Mouse (Mus musculus) bone marrow macrophage, adult 2 months (primary cell): ENCODE results near the gene Asic1. TPM values are rescaled to one million over a fixed set of nuclear protein-coding genes. Genes with fewer than 3 reads are reported as not detected.
"Not testable (repeated sequence)": the region's sequence is repeated elsewhere in the genome, so short reads cannot be mapped to it uniquely, and the experiment has no call there.

Experiments
- H3K27ac ChIP-seq: 2 replicates; pipeline ENCODE4 v1.5.1; 2012; ENCODE audit warnings: low read depth, low read length; ENCODE audit not compliant: insufficient read depth
- H3K4me1 ChIP-seq: 2 replicates; pipeline ENCODE4 v1.6.1; 2012; ENCODE audit warnings: low read length; ENCODE audit not compliant: control insufficient read depth, insufficient read depth
- H3K4me3 ChIP-seq: 2 replicates; pipeline ENCODE4 v1.5.1; 2012; ENCODE audit warnings: mild to moderate bottlenecking, low read length, moderate library complexity; ENCODE audit not compliant: insufficient read depth
- CTCF ChIP-seq: IDR thresholded peaks from 2 replicates; pipeline ENCODE4 v1.5.1; 2012; ENCODE audit warnings: low read depth, mild to moderate bottlenecking, low read length, moderate library complexity
- POLR2A ChIP-seq: IDR thresholded peaks from 2 replicates; pipeline ENCODE4 v1.6.1; 2012; ENCODE audit warnings: mild to moderate bottlenecking, low read depth, low read length, borderline replicate concordance
- polyA plus RNA-seq: library from polyadenylated mRNA; stranded (reverse); fragments of >200 nt; gene quantifications from 2 replicates; pipeline ENCODE4 v1.2.4, GENCODE M21; 2012; ENCODE audit not compliant: missing spikeins, insufficient read depth, insufficient read length

Gene Asic1
- polyA plus RNA-seq, 1 experiment = not detected

GRCm38 (mm10) chr15:99699715-99700114, 29.5 kb downstream of the Asic1 start:
- Histone ChIP-seq H3K27ac (no peak overlapping the region), H3K4me3 (no peak overlapping the region), H3K4me1 (peaks cover 11% of the 10 kb centered on the region)
- TF ChIP-seq CTCF = no peak
- no peak for TF ChIP-seq POLR2A

GRCm38 (mm10) chr15:99700219-99701106, 30.3 kb downstream of the Asic1 start:
- Histone ChIP-seq H3K4me1 (peaks cover 11% of the 10 kb centered on the region), H3K27ac (no peak overlapping the region), H3K4me3 (no peak overlapping the region)
- TF ChIP-seq CTCF (no peak), POLR2A (no peak)

- peak overlapping the region; percentile 77 for H3K4me3 ChIP-seq
- H3K4me1 ChIP-seq = peaks cover 11% of the 10 kb centered on the region
- not testable (repeated sequence) for H3K27ac ChIP-seq
Measured at GRCm38 (mm10) chr15:99701640-99701998, 31.5 kb downstream of the Asic1 start.

GRCm38 (mm10) chr15:99701999-99702900, 32.1 kb downstream of the Asic1 start, which contains the start of gene Smarcd1:
TSS of gene Smarcd1 (plus strand) at chr15:99702129.
- H3K4me1 ChIP-seq = peaks cover 11% of the 10 kb centered on the region
- peak; percentile 35; the same call in 1 of the 2 replicates for TF ChIP-seq CTCF
- TF ChIP-seq POLR2A = no peak
- H3K27ac ChIP-seq = no peak within 1 kb of the TSS; the same call in 1 of the 2 replicates
- H3K4me3 ChIP-seq = peak within 1 kb of the TSS; percentile 77

GRCm38 (mm10) chr15:99703104-99703503, 32.9 kb downstream of the Asic1 start:
- TF ChIP-seq CTCF (no peak), POLR2A (no peak)
- peaks cover 11% of the 10 kb centered on the region for H3K4me1 ChIP-seq
- no peak overlapping the region; the same call in 1 of the 2 replicates for H3K4me3 ChIP-seq
- no peak overlapping the region for H3K27ac ChIP-seq

- TF ChIP-seq CTCF = no peak
- TF ChIP-seq POLR2A = no peak
- peaks cover 10% of the 10 kb centered on the region for H3K4me1 ChIP-seq
- H3K27ac ChIP-seq = no peak overlapping the region
- no peak overlapping the region for H3K4me3 ChIP-seq
Measured at GRCm38 (mm10) chr15:99703676-99704040, 33.5 kb downstream of the Asic1 start.

- Histone ChIP-seq H3K27ac (no peak overlapping the region), H3K4me1 (peaks cover 8% of the 10 kb centered on the region), H3K4me3 (no peak overlapping the region)
- TF ChIP-seq CTCF (no peak), POLR2A (no peak)
Measured at GRCm38 (mm10) chr15:99704041-99704681, 34.0 kb downstream of the Asic1 start.

- TF ChIP-seq CTCF = no peak
- no peak for TF ChIP-seq POLR2A
- peaks cover 8% of the 10 kb centered on the region for H3K4me1 ChIP-seq
- H3K4me3 ChIP-seq = no peak overlapping the region
- H3K27ac ChIP-seq = no peak overlapping the region
Measured at GRCm38 (mm10) chr15:99704881-99705280, 34.7 kb downstream of the Asic1 start.

- no peak within 1 kb of the TSS for H3K4me3 ChIP-seq
- peak; percentile 78 for TF ChIP-seq CTCF
- TF ChIP-seq POLR2A = no peak
- peaks cover 8% of the 10 kb centered on the region for H3K4me1 ChIP-seq
- H3K27ac ChIP-seq = no peak within 1 kb of the TSS
Measured at GRCm38 (mm10) chr15:99705440-99706048, 35.4 kb downstream of the Asic1 start, which contains the start of gene Gm17349. TSS of gene Gm17349 (minus strand) at chr15:99705490.
